Mouse (Mus musculus): ENCODE data around the gene Npas3.

Npas3 gene

DNA sequence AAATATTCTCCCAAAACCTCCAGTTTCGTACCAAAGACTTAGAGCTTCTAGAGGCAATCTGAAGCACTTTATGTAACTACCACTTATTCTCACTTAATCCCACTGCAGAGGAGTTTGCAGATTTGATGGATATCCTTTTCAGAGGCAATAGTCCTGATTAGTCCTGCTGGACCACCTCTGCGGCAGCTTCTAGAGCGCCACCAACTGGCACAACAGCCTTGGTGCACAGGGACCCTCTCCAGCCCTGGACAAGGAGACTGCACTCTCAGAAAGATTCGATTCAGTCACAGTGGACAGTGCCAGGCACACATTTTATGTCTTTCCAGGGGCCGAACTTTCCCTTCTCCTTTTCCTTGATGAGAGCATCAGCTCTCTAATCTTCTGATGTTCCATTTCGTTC is 471.4 kb downstream of the Npas3 start:
- DNase-seq: peak; percentile 17

DNA sequence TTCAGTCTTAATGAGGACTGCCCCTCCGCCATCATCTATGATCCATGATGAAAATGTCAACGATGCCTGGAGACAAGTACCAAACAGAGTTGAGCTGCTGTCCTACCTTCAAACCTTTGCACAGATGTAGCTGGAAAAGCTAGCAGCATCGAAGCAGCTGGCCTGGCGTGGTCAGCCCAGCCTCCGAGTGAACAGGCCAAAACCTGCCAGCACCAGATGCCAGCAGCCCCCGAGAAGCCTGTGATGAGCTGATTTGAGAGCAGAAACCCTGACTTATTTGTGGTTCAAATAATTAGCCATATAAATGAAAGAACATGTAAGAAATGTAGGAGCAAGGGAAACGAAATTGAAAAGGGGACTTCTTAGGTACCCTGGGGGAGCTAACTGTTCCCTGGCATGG is 473.7 kb downstream of the Npas3 start:
- DNase-seq: no peak

DNA sequence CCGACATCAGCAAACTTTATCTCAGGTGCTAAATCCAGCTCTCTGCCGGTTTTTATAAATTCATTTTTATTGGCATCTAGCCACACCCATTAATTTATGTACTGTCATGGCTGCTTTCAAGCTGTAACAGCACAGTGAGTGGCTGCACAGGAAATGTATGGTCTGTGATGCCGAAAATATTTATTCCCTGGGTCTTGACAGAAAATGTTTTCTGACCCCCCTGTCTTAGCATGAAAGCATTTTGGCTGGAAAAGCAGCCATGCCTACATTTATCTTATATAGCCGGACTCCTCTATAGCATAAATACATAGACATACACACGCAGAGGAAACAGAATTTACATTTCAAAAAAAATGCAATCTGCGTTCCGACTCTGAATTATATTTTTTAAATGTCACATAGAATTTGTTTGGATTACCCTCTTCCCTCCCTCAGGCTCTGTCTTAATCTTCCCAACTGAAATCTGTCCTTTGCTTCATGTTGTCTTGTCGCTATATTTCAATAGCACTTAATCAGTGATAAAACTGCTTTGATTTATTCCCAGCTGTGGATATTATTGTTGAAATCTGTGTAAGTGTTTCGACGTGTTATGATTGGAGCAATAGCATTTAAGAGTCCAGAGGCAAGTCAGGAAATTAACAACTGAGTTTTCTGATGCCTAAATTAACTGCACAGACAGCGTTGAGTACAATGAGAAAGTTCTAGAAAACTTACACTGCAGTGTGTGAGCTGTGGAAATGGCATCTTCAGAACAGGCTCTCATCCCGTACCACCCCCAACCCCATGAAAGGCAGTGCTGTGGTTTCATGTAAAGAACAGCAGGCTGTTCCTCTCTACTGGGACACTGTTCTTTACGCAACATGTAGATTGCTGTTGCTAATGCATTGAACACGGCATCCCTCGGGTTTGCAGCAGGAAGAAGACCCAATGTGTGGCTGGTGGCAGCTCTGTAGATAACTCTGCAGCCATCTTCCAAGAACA is 474.5 kb downstream of the Npas3 start:
- no peak for DNase-seq

DNA sequence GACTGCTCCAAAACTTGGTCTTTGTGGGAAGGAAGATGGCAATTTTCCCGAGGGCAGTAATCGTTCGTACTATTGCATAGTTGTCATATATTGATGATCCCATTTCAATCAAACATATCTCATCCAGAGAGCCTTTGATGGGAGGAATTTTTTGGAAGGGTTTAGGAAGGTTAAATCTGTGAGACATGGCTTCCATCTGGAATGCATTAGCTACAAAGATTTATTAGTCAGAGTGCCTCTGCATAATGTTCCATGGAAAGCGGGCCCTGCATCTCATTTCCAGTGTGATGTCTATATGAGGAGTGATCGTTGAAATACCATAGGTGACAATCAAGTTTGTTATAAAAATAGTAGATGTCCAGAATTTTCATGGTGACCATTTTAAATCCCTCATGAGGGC is 480.8 kb downstream of the Npas3 start:
- no peak for DNase-seq

DNA sequence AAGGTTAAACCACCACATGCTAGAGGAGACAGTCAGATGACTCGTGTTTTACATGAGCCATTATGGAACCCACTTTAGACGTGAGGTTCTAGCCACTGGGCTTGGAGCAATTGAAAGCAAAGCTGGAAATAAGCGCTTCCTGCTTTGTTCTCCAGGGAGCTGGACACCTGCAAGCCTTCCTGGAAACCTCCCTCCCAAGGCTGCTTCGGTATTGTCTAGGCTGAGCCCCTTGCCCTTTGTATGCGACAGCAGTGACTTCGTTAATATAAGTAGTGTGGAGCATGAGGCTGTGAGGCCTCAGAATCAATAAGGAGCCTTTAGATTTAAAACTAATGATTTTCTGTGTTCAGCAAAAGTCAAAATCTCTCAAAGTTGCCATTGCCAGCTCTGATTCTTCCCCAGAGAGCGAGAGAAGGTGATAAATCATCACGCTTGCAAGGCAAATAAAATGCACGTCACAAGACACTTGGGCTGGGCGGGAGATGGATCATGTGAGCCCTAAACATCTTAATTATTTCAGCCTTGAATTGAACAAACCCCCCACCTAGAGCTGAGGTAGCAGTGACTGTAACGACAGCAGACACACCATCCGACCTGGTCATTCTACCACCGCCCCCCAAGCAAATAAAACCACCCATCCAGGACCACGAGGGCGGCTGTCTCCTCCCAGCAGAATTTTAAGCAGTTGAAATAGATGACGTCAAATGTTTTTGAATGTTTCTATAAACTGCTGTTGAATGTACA is 490.2 kb downstream of the Npas3 start:
- DNase-seq: no peak

DNA sequence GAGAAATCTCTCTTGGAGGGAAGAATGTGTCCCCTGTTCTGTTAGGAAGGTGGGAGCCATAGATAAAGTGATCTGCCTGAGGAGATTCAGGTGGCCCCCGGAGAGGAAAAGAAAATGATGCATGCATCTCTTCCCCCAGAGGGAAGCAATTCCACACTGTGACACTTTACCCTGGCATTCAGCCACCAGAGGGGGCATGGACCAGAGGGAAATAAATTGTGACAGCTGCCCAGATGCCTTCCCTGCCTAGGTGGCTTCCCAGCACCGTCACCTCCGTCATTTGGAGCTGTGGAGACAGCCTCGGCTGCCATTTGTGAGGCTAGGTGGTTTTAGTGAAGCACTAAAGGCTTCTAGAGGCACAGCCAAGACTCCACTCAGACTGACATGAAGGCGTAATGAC is 498.2 kb downstream of the Npas3 start:
- peak; percentile 55 for DNase-seq

DNA sequence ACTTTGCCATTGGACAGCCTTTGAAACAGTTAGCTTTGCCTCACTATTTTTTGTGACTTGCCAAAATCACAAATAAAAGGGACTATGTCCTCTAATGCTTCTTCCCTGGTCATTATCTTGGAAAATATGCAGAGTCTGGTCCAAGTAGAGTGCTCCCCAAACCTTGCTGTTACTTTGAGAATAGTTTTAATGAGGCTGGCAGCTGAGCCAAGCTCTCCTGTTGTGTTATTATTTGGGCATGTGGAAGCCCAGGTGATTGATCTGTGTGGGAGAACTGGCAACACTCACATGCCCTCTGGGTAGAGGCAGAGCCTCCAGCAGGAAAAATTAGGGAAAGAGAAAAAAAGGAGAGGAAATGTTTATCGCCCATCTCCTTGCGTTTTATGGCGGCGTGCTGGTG is 500.9 kb downstream of the Npas3 start:
- no peak for DNase-seq

DNA sequence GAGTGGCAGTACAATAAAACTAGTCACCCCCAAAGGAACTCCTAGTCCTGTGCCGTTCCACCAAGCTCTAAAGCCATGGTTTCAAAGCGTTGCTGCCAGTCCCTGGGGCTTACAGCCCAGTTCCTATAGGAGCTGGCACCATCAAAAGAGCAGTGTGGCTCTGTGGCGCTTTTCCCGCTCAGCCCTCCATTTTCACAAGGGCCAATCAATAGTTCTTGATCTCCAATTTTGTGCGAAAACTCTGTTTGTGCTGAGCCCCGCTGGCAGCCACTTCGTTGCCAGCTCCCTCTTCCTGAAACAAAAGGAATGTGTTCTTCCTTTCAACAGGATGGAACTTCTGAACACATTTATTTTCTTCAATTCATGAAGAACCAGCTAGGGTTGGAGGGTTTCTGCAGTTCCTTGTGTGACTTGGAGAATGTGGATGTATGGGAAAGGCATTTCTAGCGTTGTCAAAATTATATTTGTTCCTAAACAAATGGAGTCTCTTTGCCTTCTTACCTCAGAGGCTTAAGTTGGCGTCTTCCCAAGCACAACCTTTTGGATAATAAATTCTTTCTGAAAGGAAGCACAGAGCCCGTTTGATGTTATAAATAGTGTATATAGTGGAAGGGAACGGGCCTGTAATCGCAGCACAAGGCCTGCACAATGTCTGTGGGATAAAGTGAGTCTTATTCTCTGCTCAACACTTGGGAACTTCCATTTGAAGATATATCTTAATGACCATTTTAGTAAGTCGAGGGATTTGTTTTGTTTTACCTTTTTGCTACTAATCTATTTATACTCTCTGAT is 504.0 kb downstream of the Npas3 start:
- no peak for DNase-seq

DNA sequence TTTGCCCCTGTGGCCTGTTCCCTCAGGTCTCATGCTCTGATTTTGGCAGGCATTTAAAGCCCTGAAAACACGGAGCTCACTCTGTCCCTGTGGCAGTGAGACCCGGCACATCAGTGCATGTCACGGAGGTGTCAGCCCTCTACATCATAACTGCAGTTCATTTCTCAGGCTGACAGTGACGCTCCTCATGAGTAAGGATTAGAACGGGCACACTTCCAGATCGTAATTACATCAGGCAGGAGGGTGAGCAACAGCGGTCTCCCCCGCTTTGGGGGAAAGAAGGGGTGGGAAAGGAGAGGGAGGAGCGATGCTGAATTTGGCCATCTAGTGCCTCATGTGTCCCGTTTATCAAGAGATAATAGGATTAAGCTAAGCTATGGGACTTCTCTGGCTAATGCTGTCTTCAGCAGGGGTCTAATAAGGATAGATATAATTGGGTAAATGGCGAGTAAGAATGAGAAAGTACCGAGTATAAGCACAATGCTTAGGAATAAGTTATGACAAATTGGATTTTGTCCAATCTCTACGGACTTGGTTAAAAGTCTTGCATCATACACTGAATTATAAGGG is 505.0 kb downstream of the Npas3 start:
- peak; percentile 91 for DNase-seq

DNA sequence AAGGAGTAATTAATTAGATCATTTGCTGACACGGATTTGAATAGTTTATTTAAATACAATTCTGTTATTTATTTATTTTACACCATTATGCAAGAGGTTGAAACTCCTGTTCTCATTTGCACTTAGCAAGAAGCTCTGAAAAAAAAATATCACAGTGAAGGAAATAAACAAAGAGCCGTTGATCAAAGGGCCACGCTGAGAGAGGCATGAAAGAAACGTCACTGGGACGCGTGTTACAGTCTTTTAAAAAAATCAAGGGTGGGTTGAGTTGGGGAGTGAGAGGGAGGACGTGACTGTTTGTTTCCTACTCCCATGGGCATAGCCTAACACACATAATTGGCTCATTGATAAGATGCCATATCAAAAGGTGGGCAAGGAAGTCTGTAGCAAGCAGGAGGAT is 505.8 kb downstream of the Npas3 start:
- DNase-seq: no peak

DNA sequence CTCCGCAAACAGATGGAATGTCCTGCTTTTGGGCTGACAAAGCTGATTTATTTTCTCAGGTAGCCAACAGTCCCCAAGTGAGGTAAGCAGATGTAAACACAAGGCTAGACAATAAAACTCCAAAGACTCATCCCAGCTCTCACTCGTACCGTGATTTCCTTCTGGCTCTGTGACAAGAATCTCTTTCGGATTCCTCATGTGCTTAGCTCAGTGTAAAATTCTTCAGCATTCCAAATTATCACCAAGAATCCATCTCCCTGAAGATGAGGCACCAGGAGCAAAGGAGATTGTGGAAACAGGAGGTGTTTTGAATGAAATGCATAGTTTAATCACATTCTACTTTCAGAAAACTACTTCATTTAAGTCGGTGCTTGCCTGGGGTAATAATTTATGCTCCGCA is 509.2 kb downstream of the Npas3 start:
- DNase-seq: no peak

DNA sequence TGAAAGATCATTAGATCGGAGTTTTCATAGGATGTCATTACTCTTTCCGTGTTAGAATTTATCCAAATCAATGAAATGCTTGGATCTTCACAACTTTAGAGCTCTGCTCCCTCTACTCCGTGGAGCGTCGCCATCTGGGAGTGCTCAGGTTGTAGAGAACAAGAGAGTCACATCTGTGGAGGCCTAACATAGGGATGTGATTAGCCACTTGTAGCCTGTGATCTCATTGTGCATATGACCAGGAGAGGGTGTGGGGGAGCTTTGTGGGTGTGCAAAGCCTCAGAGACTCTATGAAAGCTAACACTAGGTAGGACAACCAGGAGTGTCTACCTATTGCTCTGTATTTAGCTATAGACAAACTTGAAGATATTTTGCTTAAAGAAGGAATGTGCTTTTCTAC is 509.9 kb downstream of the Npas3 start:
- DNase-seq: no peak

DNA sequence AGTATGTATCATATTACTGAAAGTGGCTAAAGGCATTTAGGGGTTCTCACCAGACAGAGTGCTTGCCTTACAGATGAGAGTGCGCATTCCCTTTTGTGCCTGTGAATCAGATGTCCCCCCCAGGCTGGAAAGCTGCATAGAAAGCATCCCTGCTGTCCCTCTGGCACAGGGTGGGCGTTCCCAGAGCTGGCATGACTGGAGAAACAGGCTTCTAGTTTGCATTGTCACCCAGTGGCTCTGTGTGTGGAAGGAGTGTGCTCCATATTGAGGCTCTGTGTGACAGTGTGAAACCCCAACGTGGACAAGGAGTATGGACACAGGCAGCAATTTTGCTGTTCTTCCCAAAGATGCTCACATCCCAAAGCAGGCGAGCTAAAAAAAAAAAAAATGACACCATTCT is 515.7 kb downstream of the Npas3 start:
- DNase-seq: no peak

DNA sequence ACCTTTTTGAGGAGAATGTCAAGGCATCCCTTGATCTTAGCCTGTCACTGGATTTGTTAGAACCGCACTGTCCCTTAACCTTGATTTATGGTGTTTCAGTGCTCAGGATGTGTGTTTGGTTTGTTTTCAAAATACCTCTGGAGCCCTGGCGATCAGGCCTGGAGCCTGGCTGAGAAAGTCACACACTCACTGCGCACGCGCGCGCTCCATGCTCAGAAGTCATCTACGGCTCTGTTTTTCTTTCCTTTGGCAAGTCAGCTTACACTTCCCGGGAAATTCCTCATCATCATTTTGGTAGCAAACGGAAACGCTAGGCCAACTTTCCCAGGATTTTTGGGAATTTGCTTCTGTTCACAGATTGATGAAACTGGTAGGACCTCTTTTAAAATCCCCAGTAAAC is 519.9 kb downstream of the Npas3 start:
- no peak for DNase-seq

DNA sequence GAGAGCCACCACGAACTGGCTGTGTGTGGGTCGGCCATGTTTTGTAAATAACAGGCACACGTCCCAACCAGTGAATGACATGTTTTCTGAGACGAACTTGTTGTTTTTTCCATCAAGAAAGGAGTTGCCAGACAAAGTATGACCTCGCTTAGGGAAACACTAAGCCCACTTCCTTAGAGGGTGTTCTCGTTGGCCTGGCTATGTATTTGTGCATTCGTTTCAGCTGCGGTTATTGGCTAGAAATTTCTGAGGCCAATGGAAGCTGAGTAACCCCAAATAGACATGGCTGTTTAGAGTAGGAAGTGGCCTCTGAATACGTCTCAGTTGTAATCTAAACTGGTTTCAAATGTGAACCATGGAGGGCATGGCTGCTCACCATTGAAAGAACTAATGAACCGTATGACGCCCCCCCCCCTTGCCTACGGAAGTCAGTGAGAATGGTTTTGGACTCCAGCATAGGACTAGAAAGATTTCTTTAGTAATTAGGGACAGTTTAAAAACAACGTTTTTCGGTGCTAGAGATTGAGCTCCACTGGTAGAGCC is 523.0 kb downstream of the Npas3 start:
- no peak for DNase-seq

DNA sequence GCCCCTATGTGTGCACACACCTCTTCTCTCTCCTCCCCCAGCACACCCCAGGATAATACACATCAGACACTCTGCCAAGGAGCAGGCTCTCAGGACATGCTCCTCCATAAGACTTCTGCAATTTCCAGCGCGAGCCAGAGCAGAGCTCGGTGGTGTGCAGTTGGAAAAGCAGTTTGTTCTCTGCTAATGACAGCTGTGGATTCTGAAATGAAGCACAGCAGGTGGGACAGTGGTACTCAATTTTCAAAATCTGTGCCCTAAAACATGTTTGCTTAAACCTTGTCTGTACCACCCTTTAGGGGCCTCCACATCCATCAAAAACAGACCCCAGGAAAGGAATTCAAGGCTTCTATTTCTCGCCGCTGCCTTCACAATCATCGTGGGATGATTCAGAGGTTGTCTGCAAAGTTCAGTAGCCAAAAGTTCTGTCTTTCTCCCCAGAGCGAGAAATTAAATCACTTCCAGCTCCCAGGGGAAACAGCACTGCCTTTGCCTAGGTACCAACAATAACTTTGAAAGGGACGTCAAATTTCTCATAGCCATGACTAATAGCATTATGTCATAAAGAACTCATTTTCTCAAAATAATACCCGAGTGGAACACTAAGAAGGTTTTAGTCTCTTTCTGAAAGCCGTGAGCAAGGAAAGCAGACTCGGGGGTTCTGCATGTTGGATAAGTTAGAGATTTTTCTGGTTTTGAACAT is 533.5 kb downstream of the Npas3 start:
- DNase-seq: no peak

DNA sequence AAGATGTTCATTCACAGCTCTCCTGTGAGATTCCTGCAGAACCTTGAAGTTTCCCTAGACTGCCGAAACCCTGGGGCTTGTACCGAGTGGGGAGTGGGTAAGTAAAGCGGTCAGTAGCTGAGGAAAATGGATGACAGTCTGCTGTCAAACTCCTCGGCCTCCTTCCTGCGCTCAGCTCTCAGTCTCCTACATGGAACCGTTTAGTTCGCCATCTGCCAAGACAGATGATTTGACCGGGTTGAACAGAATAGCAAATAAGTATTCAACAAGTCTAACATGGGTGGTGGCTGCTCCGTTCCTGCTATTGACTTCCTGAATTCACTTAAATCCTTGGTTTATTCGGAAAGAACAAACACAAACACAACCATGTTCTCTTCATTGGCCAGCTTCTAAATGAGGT is 541.0 kb downstream of the Npas3 start:
- no peak for DNase-seq

DNA sequence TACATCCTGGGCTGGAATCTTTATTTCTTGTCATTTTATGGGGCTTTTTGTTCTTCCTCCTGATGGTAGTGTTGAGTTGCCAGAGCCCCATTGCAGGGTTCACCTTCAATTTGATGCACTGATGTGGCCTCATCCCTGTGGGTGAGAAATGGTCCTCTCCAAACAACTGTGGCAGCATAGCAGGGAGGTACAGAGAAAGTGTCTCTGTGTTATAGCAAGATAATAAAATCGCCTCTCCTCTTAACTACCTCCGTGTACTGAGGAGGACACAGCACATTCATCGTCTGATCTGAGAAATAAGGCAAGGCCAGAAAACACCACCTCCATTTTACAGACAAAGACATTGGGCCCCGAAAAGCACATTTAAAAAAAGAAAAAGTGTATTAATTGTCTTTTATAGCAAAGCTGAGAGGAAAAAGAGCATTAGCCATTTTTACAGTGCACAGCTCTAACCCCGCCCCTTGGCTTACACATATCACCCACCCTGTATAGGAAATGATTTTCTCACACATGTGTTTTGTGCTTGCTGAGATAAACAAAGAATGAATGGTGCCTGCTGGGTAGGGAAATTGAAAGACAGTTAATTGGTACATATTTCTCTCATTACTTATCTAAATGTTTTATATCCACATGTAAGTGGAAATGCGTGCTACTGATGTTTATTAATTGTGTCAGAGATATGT is 546.4 kb downstream of the Npas3 start:
- DNase-seq: no peak

DNA sequence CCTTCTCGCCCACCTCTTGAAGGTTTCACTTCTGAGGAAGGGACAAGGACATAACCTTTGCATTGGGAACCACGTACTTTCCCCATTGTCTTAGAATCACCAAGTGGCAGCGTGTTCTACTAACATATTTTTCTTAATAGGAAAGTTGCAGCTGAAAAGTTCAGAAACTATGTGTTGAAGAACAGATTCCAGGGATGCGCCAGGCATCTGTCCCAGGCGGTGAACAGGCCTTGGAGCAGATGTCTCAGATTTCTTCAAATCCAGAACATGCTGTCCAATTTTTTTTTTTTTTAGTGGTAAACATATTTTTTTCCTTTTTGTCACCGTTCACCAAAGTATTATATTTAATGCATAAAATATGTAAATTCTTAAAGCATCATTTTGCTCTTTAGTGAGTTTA is 553.4 kb downstream of the Npas3 start:
- DNase-seq: no peak

DNA sequence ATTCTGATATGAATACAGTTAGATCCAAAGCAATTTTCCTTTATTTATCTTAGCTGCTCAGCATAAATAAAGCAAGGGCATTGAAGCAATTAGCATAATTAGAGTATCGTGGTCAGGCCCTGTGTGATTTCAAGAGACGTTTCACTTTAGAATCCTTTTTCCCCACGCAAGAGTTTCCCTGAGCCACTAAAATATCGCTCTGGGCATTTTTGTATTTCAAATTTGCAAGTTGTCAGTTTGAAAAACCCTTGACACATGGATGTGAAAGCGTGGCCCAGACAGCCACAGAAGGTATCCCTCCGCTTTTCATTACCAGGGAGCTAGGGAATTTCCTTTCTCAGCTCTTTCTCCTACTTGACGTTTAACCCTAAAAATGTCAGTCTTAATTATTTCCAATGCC is 553.9 kb downstream of the Npas3 start:
- peak; percentile 17 for DNase-seq

DNA sequence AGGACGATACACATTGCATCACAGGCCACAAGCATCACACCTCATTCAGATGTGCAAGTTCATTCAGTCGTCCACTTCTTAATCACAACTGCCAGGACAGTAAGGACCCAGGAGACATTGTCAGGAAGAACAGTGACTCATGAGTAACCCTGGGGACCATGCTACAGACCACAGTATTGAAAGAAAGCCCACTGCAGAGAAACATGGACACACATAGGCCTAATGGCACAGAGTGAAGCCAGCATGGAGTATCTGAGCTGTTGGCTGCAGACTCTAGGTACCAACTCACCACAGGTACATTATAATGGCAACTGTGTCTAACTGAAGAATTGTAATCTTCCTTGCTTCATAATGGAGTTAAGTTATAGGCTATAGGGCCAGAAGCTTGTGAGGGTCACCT is 561.6 kb downstream of the Npas3 start:
- no peak for DNase-seq

DNA sequence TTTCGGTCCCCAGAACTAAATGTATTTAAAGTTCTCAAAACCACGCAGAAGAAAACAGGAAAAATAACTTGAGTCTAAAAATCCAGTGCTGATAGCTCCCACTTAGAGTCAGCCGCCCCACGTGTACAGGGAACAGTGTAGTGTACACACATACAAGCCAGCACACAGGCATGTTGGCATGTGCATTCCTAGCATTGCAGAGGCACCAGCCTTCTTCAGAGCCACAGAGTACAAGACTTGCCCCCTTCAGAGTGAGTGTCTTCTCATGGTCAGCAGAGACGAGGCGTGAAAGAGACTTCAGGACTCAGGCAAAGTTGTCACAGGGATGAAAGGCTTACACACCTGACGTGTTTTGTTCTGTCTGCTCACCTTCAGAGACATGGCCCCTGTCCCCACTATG is 565.8 kb downstream of the Npas3 start:
- DNase-seq: no peak

Data from retina, postnatal 1 day (tissue).